Mouse (Mus musculus): Measurements from ENCODE around the gene Lsg1. TPM values are rescaled to one million over a fixed set of nuclear protein-coding genes. Genes with fewer than 3 reads are reported as not detected.

The Lsg1 gene
- polyA plus RNA-seq, 1 experiment = 11.9 TPM

DNA sequence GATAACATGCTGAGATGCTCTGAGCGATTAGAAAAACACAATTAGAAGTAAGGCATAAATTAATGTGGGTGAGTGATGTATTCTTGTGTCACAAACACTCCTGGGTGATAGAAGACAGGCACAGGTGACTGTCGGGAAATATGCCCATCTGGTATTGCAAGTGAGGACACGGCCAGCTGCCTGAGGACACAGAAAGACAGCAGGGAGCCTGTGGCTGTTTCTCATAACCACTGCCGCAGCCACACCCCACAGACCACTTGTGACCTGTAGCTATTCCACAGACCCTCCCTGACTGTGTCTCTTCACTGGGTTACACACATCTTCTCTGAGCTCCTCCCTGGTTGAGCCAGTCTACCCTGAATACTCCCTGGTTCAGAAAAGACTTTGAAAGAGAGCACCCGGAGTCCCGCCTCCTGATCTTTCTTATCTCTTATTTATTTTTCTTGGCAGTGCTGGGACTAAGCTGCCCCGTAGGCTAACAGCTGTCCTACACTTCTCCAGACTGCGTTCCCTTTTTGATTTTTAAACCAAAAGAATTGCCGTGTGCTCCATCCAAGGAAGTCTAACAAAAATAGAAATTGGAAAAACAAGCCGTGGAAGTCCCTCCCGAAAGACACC is 69.6 kb downstream of the Lsg1 start:
- H3K27ac ChIP-seq (ENCODE audit: control insufficient read depth, insufficient read depth, low read depth, low read length) = peak overlapping the region; percentile 67
- no peaks in the 10 kb centered on the region for H3K27me3 ChIP-seq (ENCODE audit: control insufficient read depth, insufficient read depth, low read length)
- peaks cover 3% of the 10 kb centered on the region for H3K4me1 ChIP-seq (ENCODE audit: control insufficient read depth, insufficient read depth, low read length)
- TF ChIP-seq CTCF (IDR thresholded peaks at IDR 0.05; ENCODE audit: control insufficient read depth, insufficient read depth, insufficient replicate concordance, low read depth, low read length) (no peak), POLR2A (IDR thresholded peaks at IDR 0.05; ENCODE audit: control insufficient read depth, low read depth, low read length) (no peak)
- no peaks in the 10 kb centered on the region for H3K36me3 ChIP-seq (ENCODE audit: control insufficient read depth, insufficient read depth, low read length)
- H3K4me3 ChIP-seq (ENCODE audit: control insufficient read depth, low read depth, low read length) = no peak overlapping the region

GRCm38 (mm10) chr16:30516993-30517392 is 70.4 kb downstream of the Lsg1 start:
- H3K36me3 ChIP-seq (ENCODE audit: control insufficient read depth, insufficient read depth, low read length) = no peaks in the 10 kb centered on the region
- TF ChIP-seq CTCF (IDR thresholded peaks at IDR 0.05; ENCODE audit: control insufficient read depth, insufficient read depth, insufficient replicate concordance, low read depth, low read length) (no peak), POLR2A (IDR thresholded peaks at IDR 0.05; ENCODE audit: control insufficient read depth, low read depth, low read length) (no peak)

GRCm38 (mm10) chr16:30515418-30515817 is 72.0 kb downstream of the Lsg1 start:
- TF ChIP-seq CTCF (IDR thresholded peaks at IDR 0.05; ENCODE audit: control insufficient read depth, insufficient read depth, insufficient replicate concordance, low read depth, low read length) = peak; percentile 74; the same call in 1 of the 2 replicates
- no peak for TF ChIP-seq POLR2A (IDR thresholded peaks at IDR 0.05; ENCODE audit: control insufficient read depth, low read depth, low read length)
- H3K27ac ChIP-seq (ENCODE audit: control insufficient read depth, insufficient read depth, low read depth, low read length) = no peak overlapping the region
- H3K4me1 ChIP-seq (ENCODE audit: control insufficient read depth, insufficient read depth, low read length) = peaks cover 11% of the 10 kb centered on the region
- no peaks in the 10 kb centered on the region for H3K27me3 ChIP-seq (ENCODE audit: control insufficient read depth, insufficient read depth, low read length)
- H3K36me3 ChIP-seq (ENCODE audit: control insufficient read depth, insufficient read depth, low read length) = no peaks in the 10 kb centered on the region
- H3K4me3 ChIP-seq (ENCODE audit: control insufficient read depth, low read depth, low read length) = no peak overlapping the region

More at GRCm38 (mm10) chr16:30516993-30517392, 70.4 kb downstream of the Lsg1 start:
- Histone ChIP-seq H3K27me3 (ENCODE audit: control insufficient read depth, insufficient read depth, low read length) (no peaks in the 10 kb centered on the region), H3K4me3 (ENCODE audit: control insufficient read depth, low read depth, low read length) (no peak overlapping the region), H3K4me1 (ENCODE audit: control insufficient read depth, insufficient read depth, low read length) (peaks cover 4% of the 10 kb centered on the region), H3K27ac (ENCODE audit: control insufficient read depth, insufficient read depth, low read depth, low read length) (no peak overlapping the region)

DNA sequence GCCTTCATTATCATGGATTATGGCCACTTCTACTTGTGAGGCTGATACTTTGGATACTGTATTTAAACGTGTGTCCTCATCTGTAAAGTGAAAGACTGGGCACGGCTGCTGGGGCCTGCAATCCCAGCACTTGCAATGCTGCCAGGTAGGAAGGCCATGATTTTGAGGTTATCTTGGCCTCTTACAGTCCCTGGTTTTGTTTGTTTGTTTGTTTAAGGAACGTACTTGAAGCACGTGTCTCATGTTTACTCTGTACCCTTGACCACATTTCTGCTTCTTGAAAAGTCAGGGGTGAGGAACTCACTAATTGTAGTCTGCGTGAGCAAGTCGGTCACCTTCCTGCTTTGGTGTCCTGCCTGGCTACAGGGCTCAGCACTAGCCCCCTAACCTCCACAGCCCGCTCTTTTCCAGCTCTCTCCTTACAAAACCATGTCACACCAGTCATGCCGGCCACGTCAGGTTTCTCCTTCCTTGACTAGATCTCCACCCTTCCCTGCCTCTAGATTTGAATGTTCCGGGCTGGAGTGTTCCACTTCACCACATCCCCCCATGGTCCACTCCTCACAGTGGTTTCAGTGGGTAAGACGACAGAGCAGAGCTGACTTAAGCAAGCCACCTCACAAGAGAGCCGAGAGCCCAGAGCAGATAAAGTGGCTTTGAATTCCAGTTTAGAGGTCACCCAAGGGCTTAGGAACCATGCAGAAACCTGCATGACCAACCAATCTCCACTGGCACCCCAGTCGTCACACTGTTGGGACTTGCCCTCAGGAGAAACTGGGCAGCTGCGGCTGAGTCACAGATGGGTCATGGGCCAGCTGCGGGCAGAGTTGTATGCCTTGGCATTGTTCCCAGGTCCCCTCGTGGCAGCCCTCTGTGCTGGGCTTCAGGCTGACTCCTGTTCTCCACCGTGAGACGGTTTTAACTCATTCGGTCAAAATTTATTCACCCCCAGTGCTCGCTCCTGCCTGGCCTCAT is 74.1 kb downstream of the Lsg1 start:
- H3K36me3 ChIP-seq (ENCODE audit: control insufficient read depth, insufficient read depth, low read length) = no peaks in the 10 kb centered on the region
- H3K27me3 ChIP-seq (ENCODE audit: control insufficient read depth, insufficient read depth, low read length) = no peaks in the 10 kb centered on the region
- TF ChIP-seq CTCF (IDR thresholded peaks at IDR 0.05; ENCODE audit: control insufficient read depth, insufficient read depth, insufficient replicate concordance, low read depth, low read length) (no peak), POLR2A (IDR thresholded peaks at IDR 0.05; ENCODE audit: control insufficient read depth, low read depth, low read length) (no peak)
- no peak overlapping the region for H3K27ac ChIP-seq (ENCODE audit: control insufficient read depth, insufficient read depth, low read depth, low read length)
- peaks cover 13% of the 10 kb centered on the region for H3K4me1 ChIP-seq (ENCODE audit: control insufficient read depth, insufficient read depth, low read length)
- H3K4me3 ChIP-seq (ENCODE audit: control insufficient read depth, low read depth, low read length) = no peak overlapping the region

DNA sequence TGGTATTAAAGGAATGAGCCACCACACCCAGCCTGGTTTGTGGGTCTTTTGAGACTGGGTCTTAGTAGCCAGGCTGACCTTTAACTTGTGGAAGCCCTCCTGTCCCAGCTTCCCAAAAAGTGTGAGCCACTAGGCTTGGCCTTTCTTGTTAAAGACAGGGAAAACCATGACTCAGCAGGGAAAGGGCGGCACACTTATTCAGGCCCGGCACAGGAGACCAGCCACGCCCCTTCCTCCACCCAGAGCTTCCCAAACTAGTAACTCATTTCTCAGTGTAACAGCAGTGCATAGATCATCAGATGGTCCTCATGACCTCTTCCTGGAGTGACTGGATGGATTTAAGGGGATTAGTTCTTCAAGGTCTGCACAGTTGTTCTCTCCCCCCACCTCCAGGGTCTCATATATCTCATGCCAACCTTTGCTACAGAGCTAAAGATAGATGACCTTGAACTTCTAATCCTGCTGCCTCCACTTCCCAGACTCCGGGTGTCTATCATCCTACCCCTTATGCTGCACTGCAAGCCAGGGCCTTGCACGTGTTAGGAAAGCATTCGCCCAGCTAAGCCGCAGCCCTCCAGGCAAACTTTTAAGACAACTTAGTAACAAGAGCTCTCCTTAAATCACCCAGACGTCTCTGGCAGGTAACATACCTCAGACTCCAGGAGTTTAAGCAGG is 74.9 kb downstream of the Lsg1 start:
- Histone ChIP-seq H3K4me3 (ENCODE audit: control insufficient read depth, low read depth, low read length) (no peak overlapping the region), H3K4me1 (ENCODE audit: control insufficient read depth, insufficient read depth, low read length) (peaks cover 13% of the 10 kb centered on the region), H3K27me3 (ENCODE audit: control insufficient read depth, insufficient read depth, low read length) (no peaks in the 10 kb centered on the region), H3K36me3 (ENCODE audit: control insufficient read depth, insufficient read depth, low read length) (no peaks in the 10 kb centered on the region), H3K27ac (ENCODE audit: control insufficient read depth, insufficient read depth, low read depth, low read length) (no peak overlapping the region)
- TF ChIP-seq CTCF (IDR thresholded peaks at IDR 0.05; ENCODE audit: control insufficient read depth, insufficient read depth, insufficient replicate concordance, low read depth, low read length) (no peak), POLR2A (IDR thresholded peaks at IDR 0.05; ENCODE audit: control insufficient read depth, low read depth, low read length) (no peak)

DNA sequence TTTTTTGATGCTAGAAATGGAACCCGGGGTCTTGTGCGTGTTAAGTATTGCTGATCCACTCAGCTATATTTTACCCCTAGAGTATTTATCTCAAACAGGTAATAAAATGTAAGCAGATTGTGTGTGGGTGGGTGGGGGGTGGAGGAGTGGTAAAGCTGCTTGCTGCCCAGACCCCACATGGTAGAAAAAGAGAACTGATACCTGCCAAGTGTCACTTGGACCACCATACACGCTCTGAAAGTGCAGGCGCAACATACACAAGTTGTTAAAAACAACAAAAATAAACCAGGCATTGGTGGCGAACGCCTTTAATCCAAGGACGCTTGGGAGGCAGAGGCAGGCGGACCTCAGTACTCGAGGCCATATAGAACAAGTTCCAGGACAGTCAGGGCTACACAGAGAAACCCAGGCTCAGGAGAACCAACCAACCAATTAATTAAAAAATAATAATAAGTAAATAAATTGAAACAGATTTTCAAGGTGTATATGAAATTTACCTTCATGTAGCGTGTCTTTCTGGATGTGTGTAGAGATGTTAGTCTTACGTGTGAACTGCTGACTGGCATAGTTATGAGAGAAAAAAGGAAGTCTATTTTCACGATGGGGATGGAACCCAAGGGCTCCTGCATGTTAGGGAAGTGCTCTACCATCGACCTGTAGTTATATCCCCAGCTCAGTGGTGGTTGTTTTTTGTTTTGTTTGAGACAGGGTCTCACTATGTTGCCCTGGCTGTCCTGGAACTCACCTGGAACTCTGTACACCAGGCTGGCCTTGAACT is 75.6 kb downstream of the Lsg1 start:
- no peaks in the 10 kb centered on the region for H3K36me3 ChIP-seq (ENCODE audit: control insufficient read depth, insufficient read depth, low read length)
- no peaks in the 10 kb centered on the region for H3K27me3 ChIP-seq (ENCODE audit: control insufficient read depth, insufficient read depth, low read length)
- H3K4me1 ChIP-seq (ENCODE audit: control insufficient read depth, insufficient read depth, low read length) = peaks cover 13% of the 10 kb centered on the region
- H3K27ac ChIP-seq (ENCODE audit: control insufficient read depth, insufficient read depth, low read depth, low read length) = peak overlapping the region; percentile 98; the same call in 1 of the 2 replicates
- H3K4me3 ChIP-seq (ENCODE audit: control insufficient read depth, low read depth, low read length) = peak overlapping the region; percentile 95
- TF ChIP-seq POLR2A (IDR thresholded peaks at IDR 0.05; ENCODE audit: control insufficient read depth, low read depth, low read length) (no peak), CTCF (IDR thresholded peaks at IDR 0.05; ENCODE audit: control insufficient read depth, insufficient read depth, insufficient replicate concordance, low read depth, low read length) (no peak)
